Mouse (Mus musculus) thymus, adult 2 months (tissue): ENCODE results near the gene Sptbn4.
A peak's percentile ranks its signal among the peaks of the same experiment; 100 is the strongest.

Experiments used
- CTCF ChIP-seq: fragments of 200-500 bp; IDR thresholded peaks from 2 replicates; pipeline ENCODE4 v1.5.1; 2012; ENCODE audit warnings: mild to moderate bottlenecking, control low read depth, low read length, moderate library complexity, borderline replicate concordance; ENCODE audit not compliant: control insufficient read depth, poor library complexity, insufficient read depth; ENCODE audit errors: extremely low read depth
- POLR2A ChIP-seq: fragments of 200-500 bp; IDR thresholded peaks from 2 replicates; pipeline ENCODE4 v1.6.1; 2012; ENCODE audit warnings: mild to moderate bottlenecking, low read length, control low read depth, moderate library complexity; ENCODE audit not compliant: control insufficient read depth, poor library complexity, insufficient read depth; ENCODE audit errors: extremely low read depth

GRCm38 (mm10) chr7:27486770-27487697 is 39.5 kb upstream of the Sptbn4 start, which contains the start of gene Sertad1:
- TF ChIP-seq CTCF (peak; percentile 87; the same call in 1 of the 2 replicates), POLR2A (peak; percentile 98)
